Mouse (Mus musculus) CH12.LX (cell line): ENCODE measurements at regions not wholly inside any gene's neighbourhood (a gene's known extent, or its start where the extent isn't known, plus 50 kb on each side); places are given as distances from the start of the nearest gene placed in this dataset.

Source experiments
- CTCF ChIP-seq, 2 experiments: IDR thresholded peaks in 1 of 2; conservative IDR thresholded peaks in 1 of 2; 2 replicates each; pipeline ENCODE4 v1.5.1; 2011 to 2012; ENCODE audit warnings: low read depth in 2 of 2, low read length in 2 of 2, improper control_type of control experiment in 1 of 2, inconsistent platforms in 1 of 2, mild to moderate bottlenecking in 1 of 2, moderate library complexity in 1 of 2
- EP300 ChIP-seq: IDR thresholded peaks from 2 replicates; pipeline ENCODE4 v1.6.1; 2011; ENCODE audit warnings: low read length, improper control_type of control experiment
- HCFC1 ChIP-seq: IDR thresholded peaks from 2 replicates; pipeline ENCODE4 v1.6.1; 2012; ENCODE audit warnings: low read depth, mild to moderate bottlenecking, inconsistent platforms, low read length, improper control_type of control experiment
- IRF4 ChIP-seq: IDR thresholded peaks from 2 replicates; pipeline ENCODE4 v1.6.1; 2014; ENCODE audit warnings: low read depth, mild to moderate bottlenecking, inconsistent platforms, low read length, improper control_type of control experiment
- MEF2A ChIP-seq: IDR thresholded peaks from 2 replicates; pipeline ENCODE4 v1.6.1; 2014; ENCODE audit warnings: low read depth, mild to moderate bottlenecking, inconsistent platforms, low read length, improper control_type of control experiment, borderline replicate concordance
- POLR2A ChIP-seq: IDR thresholded peaks from 2 replicates; pipeline ENCODE4 v1.6.1; 2011; ENCODE audit warnings: low read depth, mild to moderate bottlenecking, improper control_type of control experiment, low read length
- POLR2AphosphoS2 ChIP-seq: IDR thresholded peaks from 2 replicates; pipeline ENCODE4 v1.6.1; 2011; ENCODE audit warnings: low read depth, low read length, improper control_type of control experiment
- ZMIZ1 ChIP-seq: IDR thresholded peaks from 2 replicates; pipeline ENCODE4 v1.6.1; 2012; ENCODE audit warnings: low read depth, mild to moderate bottlenecking, inconsistent platforms, low read length, improper control_type of control experiment

GRCm38 (mm10) chr1:15034047-15034446, 1059.1 kb downstream of the 4930444P10Rik start:
- TF ChIP-seq CTCF (conservative IDR thresholded peaks at IDR 0.05 in 1 of 2, IDR thresholded peaks at IDR 0.05 in 1 of 2; ENCODE audit: low read depth in 2 of 2, low read length in 2 of 2) (no peak), IRF4 (no peak), EP300 (no peak), HCFC1 (no peak), POLR2A (no peak), ZMIZ1 (no peak), POLR2AphosphoS2 (no peak), MEF2A (no peak)
